Mouse (Mus musculus) heart, postnatal 10 days (tissue): Measurements from ENCODE around the gene Btd. TPM values are rescaled to one million over a fixed set of nuclear protein-coding genes. Genes with fewer than 3 reads are reported as not detected.
A peak's percentile ranks its signal among the peaks of the same experiment; 100 is the strongest.

Experiments used
- DNase-seq, 2 experiments: peaks; one replicate each; pipeline ENCODE4 v3.0.0; 2021
- intact Hi-C: fragments of 180-260 bp; cut with DNase I; formaldehyde crosslinking; loops from one replicate; pipeline ENCODE4 v1.15.1; 2025
- total RNA-seq, 2 experiments: library from RNA; stranded (reverse); gene quantifications; 2 replicates each; pipeline ENCODE4 v1.2.3; 2021

Gene Btd
- total RNA-seq, 2 experiments from 2014 or later = 14.5 to 15.0 TPM

- DNase-seq = no peak
- intact Hi-C loops = no loop called here
Observed at GRCm38 (mm10) chr14:31696206-31696984, 55.6 kb downstream of the Btd start.

GRCm38 (mm10) chr14:31696985-31697303 lies 56.1 kb downstream of the Btd start:
- intact Hi-C loops = loop anchor here (1.0 kb wide), 1 partner anchor 36 kb away; no protein-coding TSS in a partner anchor
- DNase-seq = no peak

- peak; percentile 23 to 42 for DNase-seq
- intact Hi-C loops = loop anchor here (1.0 kb wide), 1 partner anchor 36 kb away; no protein-coding TSS in a partner anchor
Observed at GRCm38 (mm10) chr14:31697346-31697745, 56.5 kb downstream of the Btd start.

- DNase-seq = no peak
- intact Hi-C loops = loop anchor here (1.0 kb wide), 1 partner anchor 36 kb away; no protein-coding TSS in a partner anchor
Observed at GRCm38 (mm10) chr14:31697755-31698154, 56.9 kb downstream of the Btd start.

GRCm38 (mm10) chr14:31700376-31700775 lies 59.5 kb downstream of the Btd start:
- intact Hi-C loops = no loop called here
- no peak for DNase-seq

GRCm38 (mm10) chr14:31709343-31709742 lies 68.5 kb downstream of the Btd start:
- DNase-seq = no peak
- intact Hi-C loops = no loop called here

GRCm38 (mm10) chr14:31715669-31716068 lies 74.8 kb downstream of the Btd start:
- intact Hi-C loops = no loop called here
- no peak for DNase-seq

GRCm38 (mm10) chr14:31717360-31717759 lies 76.5 kb downstream of the Btd start:
- intact Hi-C loops = no loop called here
- DNase-seq = no peak

Other genes with a start within 250 kb of the Btd start
- gene Sh3bp5, start 204.9 kb upstream of the Btd start, total RNA-seq = 10 to 100 TPM; 59.7 to 65.1 TPM
- 10 to 100 TPM; 14.2 to 15.1 TPM for gene Eaf1, start 146.6 kb upstream of the Btd start, total RNA-seq
- gene Mettl6, start 146.0 kb upstream of the Btd start, total RNA-seq = 10 to 100 TPM; 14.3 to 15.8 TPM
- gene Colq, start 49.7 kb upstream of the Btd start, total RNA-seq = 1 to 10 TPM; 5.3 to 9.6 TPM
- 1 to 10 TPM in 1 of 2 experiments, not detected in 1; 1.1 TPM for gene Gm49387, start 150 bp upstream of the Btd start, total RNA-seq
- 10 to 100 TPM; 13.5 to 13.9 TPM for gene Hacl1, start 258 bp downstream of the Btd start, total RNA-seq
- gene Ankrd28, start 189.6 kb downstream of the Btd start, total RNA-seq = 10 to 100 TPM; 40.8 to 41.0 TPM